Mouse (Mus musculus) Muller cell, postnatal 12 days (primary cell): ENCODE data around the gene Brms1l.

Source experiments
- DNase-seq: peaks from one replicate; pipeline ENCODE4 v3.0.0-alpha.2; 2015; ENCODE audit errors: inconsistent ontology term

Gene Brms1l

GRCm38 (mm10) chr12:55859409-55860349, 23.6 kb downstream of the Brms1l start:
- DNase-seq: no peak

- no peak for DNase-seq
Measured at GRCm38 (mm10) chr12:55860631-55861030, 24.5 kb downstream of the Brms1l start.

GRCm38 (mm10) chr12:55867738-55868137, 31.6 kb downstream of the Brms1l start:
- DNase-seq: no peak

GRCm38 (mm10) chr12:55869622-55870322, 33.6 kb downstream of the Brms1l start:
- DNase-seq: no peak

GRCm38 (mm10) chr12:55885449-55885848, 49.3 kb downstream of the Brms1l start:
- peak; percentile 4 for DNase-seq

GRCm38 (mm10) chr12:55888570-55888969, 52.4 kb downstream of the Brms1l start:
- DNase-seq: peak; percentile 13

GRCm38 (mm10) chr12:55904801-55905200, 68.7 kb downstream of the Brms1l start:
- no peak for DNase-seq

- peak; percentile 50 for DNase-seq
Measured at GRCm38 (mm10) chr12:55912138-55912537, 76.0 kb downstream of the Brms1l start.

GRCm38 (mm10) chr12:55913201-55913600, 77.1 kb downstream of the Brms1l start:
- no peak for DNase-seq

GRCm38 (mm10) chr12:55916250-55916649, 80.1 kb downstream of the Brms1l start:
- DNase-seq: peak; percentile 52

GRCm38 (mm10) chr12:55917020-55917419, 80.9 kb downstream of the Brms1l start:
- no peak for DNase-seq
